Mouse (Mus musculus): ENCODE data around the gene Cnn2. TPM values are rescaled to one million over a fixed set of nuclear protein-coding genes. Genes with fewer than 3 reads are reported as not detected.

The Cnn2 gene
- total RNA-seq, 2 experiments from 2014 or later, result 5.4 to 5.6 TPM

- no peak overlapping the region for H3K4me3 ChIP-seq
- no peak overlapping the region for H3K27ac ChIP-seq
- no peak for DNase-seq (ENCODE audit: low spot score in 2 of 2)
- TF ChIP-seq CTCF (conservative IDR thresholded peaks at IDR 0.05), result no peak
These were observed 14.3 kb upstream of the Cnn2 start for GRCm38 (mm10) chr10:79974087-79974486.

GRCm38 (mm10) chr10:79974668-79975067 is 13.7 kb upstream of the Cnn2 start:
- no peak for DNase-seq (ENCODE audit: low spot score in 2 of 2)
- Histone ChIP-seq H3K4me3 (no peak overlapping the region), H3K27ac (no peak overlapping the region)
- TF ChIP-seq CTCF (conservative IDR thresholded peaks at IDR 0.05), result no peak

- H3K4me3 ChIP-seq, result no peak overlapping the region
- no peak for DNase-seq (ENCODE audit: low spot score in 2 of 2)
- H3K27ac ChIP-seq, result no peak overlapping the region
- no peak for TF ChIP-seq CTCF (conservative IDR thresholded peaks at IDR 0.05)
These were observed 12.2 kb upstream of the Cnn2 start for GRCm38 (mm10) chr10:79976071-79976721.

GRCm38 (mm10) chr10:79976722-79977107 is 11.7 kb upstream of the Cnn2 start:
- DNase-seq (ENCODE audit: low spot score in 2 of 2), result no peak
- Histone ChIP-seq H3K4me3 (no peak overlapping the region), H3K27ac (no peak overlapping the region)
- TF ChIP-seq CTCF (conservative IDR thresholded peaks at IDR 0.05), result no peak

- H3K27ac ChIP-seq, result no peak overlapping the region
- no peak overlapping the region for H3K4me3 ChIP-seq
- DNase-seq (ENCODE audit: low spot score in 2 of 2), result no peak
- TF ChIP-seq CTCF (conservative IDR thresholded peaks at IDR 0.05), result no peak
These were observed 11.1 kb upstream of the Cnn2 start for GRCm38 (mm10) chr10:79977324-79977723.

GRCm38 (mm10) chr10:79978061-79978460 is 10.3 kb upstream of the Cnn2 start:
- no peak for TF ChIP-seq CTCF (conservative IDR thresholded peaks at IDR 0.05)
- Histone ChIP-seq H3K4me3 (no peak overlapping the region), H3K27ac (no peak overlapping the region)
- no peak for DNase-seq (ENCODE audit: low spot score in 2 of 2)

GRCm38 (mm10) chr10:79979401-79980155 is 8.8 kb upstream of the Cnn2 start:
- Histone ChIP-seq H3K4me3 (no peak overlapping the region), H3K27ac (no peak overlapping the region)
- DNase-seq (ENCODE audit: low spot score in 2 of 2), result no peak
- TF ChIP-seq CTCF (conservative IDR thresholded peaks at IDR 0.05), result no peak

GRCm38 (mm10) chr10:79983205-79983604 is 5.2 kb upstream of the Cnn2 start:
- peak overlapping the region; percentile 92 for H3K27ac ChIP-seq
- DNase-seq (ENCODE audit: low spot score in 2 of 2), result no peak
- no peak for TF ChIP-seq CTCF (conservative IDR thresholded peaks at IDR 0.05)
- peak overlapping the region; percentile 81 for H3K4me3 ChIP-seq

- peak in 1 of 2 experiments; percentile 61 for DNase-seq (ENCODE audit: low spot score in 2 of 2)
- Histone ChIP-seq H3K27ac (peak overlapping the region; percentile 92), H3K4me3 (peak overlapping the region; percentile 81)
- TF ChIP-seq CTCF (conservative IDR thresholded peaks at IDR 0.05), result no peak
These were observed 4.7 kb upstream of the Cnn2 start for GRCm38 (mm10) chr10:79983670-79984069.

GRCm38 (mm10) chr10:79984195-79984816 is 4.1 kb upstream of the Cnn2 start, which contains the start of gene Tmem259:
TSS of gene Tmem259 (minus strand) at chr10:79984330.
- H3K4me3 ChIP-seq, result peak within 1 kb of the TSS; percentile 81
- peak; percentile 79 for TF ChIP-seq CTCF (conservative IDR thresholded peaks at IDR 0.05)
- peak within 1 kb of the TSS; percentile 99 for H3K27ac ChIP-seq
- peak; percentile 74 to 78 for DNase-seq (ENCODE audit: low spot score in 2 of 2)

- peak; percentile 93 to 98 for DNase-seq (ENCODE audit: low spot score in 2 of 2)
- no peak for TF ChIP-seq CTCF (conservative IDR thresholded peaks at IDR 0.05)
- peak overlapping the region; percentile 79 for H3K4me3 ChIP-seq
- H3K27ac ChIP-seq, result peak overlapping the region; percentile 99
These were observed 3.5 kb upstream of the Cnn2 start for GRCm38 (mm10) chr10:79984871-79985270.

GRCm38 (mm10) chr10:79985334-79986231 is 2.8 kb upstream of the Cnn2 start:
- H3K27ac ChIP-seq, result peak overlapping the region; percentile 99
- H3K4me3 ChIP-seq, result peak overlapping the region; percentile 79
- peak; percentile 51 to 61 for DNase-seq (ENCODE audit: low spot score in 2 of 2)
- TF ChIP-seq CTCF (conservative IDR thresholded peaks at IDR 0.05), result no peak

Data from layer of hippocampus, adult 2 months (tissue).